Mouse (Mus musculus) lung, adult 2 months (tissue): ENCODE measurements around the gene Thumpd3.

Experiments
- CTCF ChIP-seq: fragments of 200-500 bp; IDR thresholded peaks from 2 replicates; pipeline ENCODE4 v1.5.1; 2011; ENCODE audit warnings: mild to moderate bottlenecking, low read length, control low read depth; ENCODE audit not compliant: insufficient read depth
- POLR2A ChIP-seq: fragments of 200-500 bp; IDR thresholded peaks from 2 replicates; pipeline ENCODE4 v1.6.1; 2011; ENCODE audit warnings: low read depth, mild to moderate bottlenecking, control low read depth, low read length, borderline replicate concordance; ENCODE audit errors: extremely low read depth

GRCm38 (mm10) chr6:113034466-113034865 lies 11.6 kb upstream of the Thumpd3 start:
- TF ChIP-seq CTCF: no peak
- TF ChIP-seq POLR2A: no peak
